Comparison of ENCODE assay signal across 7 mouse cellular contexts in genomic region chr11:115224889-115225288, GRCm38 (mm10). TPM values are rescaled to one million over a fixed set of nuclear protein-coding genes. Genes with fewer than 3 reads are reported as not detected.
DNase-seq lines count a peak whose midpoint lies in the region; ATAC-seq and TF ChIP-seq lines count a peak whose summit lies in the region.

No protein-coding gene starts in this region.

- 0 out of 2 replicates have a peak, but pooled peaks cover 5% of the 10 kb centered on the region for H3K27me3 ChIP-seq in liver, embryonic 12.5 days (replicated peaks)
- H3K27me3 ChIP-seq in MEL (ENCODE audit: control insufficient read depth in 1 of 2, insufficient read depth in 2 of 2, low read length in 2 of 2), result no peaks in the 10 kb centered on the region
- no peaks in the 10 kb centered on the region; the same call in 1 of the 2 replicates for H3K27me3 ChIP-seq in forebrain, embryonic 11.5 days (ENCODE audit: control insufficient read depth, insufficient read depth, low read length)
- H3K27me3 ChIP-seq in limb, embryonic 10.5 days (ENCODE audit: low read depth, poor library complexity, severe bottlenecking), result peaks cover 85% of the 10 kb centered on the region

- DNase-seq in liver (peak; percentile 67), MEL (ENCODE audit: low read depth, low spot score) (peak; percentile 66)
- DNase-seq in adrenal gland, postnatal 4 days (ENCODE audit: low spot score in 2 of 2), result peak; percentile 33 to 53
- DNase-seq in forebrain, embryonic 11.5 days (ENCODE audit: low spot score), result peak; percentile 84
- DNase-seq in limb, embryonic 10.5 days (ENCODE audit: low spot score), result peak; percentile 80
- DNase-seq in spleen, postnatal 4 days (ENCODE audit: low spot score in 2 of 2), result peak; percentile 54 to 87

- H3K9ac ChIP-seq in liver, embryonic 12.5 days, result no peak overlapping the region
- H3K9ac ChIP-seq in MEL (ENCODE audit: control insufficient read depth, low read depth, low read length, poor library complexity, severe bottlenecking), result no peak overlapping the region
- no peak overlapping the region for H3K9ac ChIP-seq in forebrain, embryonic 11.5 days (ENCODE audit: low read length)

- TF ChIP-seq RAD21 in MEL (IDR thresholded peaks at IDR 0.05; ENCODE audit: low read depth, low read length), result peak; percentile 28

- 45% methylated on average over 8 of the region's 8 CpGs for WGBS in liver, embryonic 12.5 days (ENCODE audit: insufficient replicate concordance)
- 41% methylated on average over 8 of the region's 8 CpGs for WGBS in forebrain, embryonic 11.5 days
- WGBS in limb, embryonic 10.5 days, result 45% methylated on average over 8 of the region's 8 CpGs

- H3K4me2 ChIP-seq in liver, embryonic 12.5 days, result no peak overlapping the region
- H3K4me2 ChIP-seq in forebrain, embryonic 11.5 days (ENCODE audit: low read depth, low read length, severe bottlenecking), result no peak overlapping the region

- no peak for ATAC-seq in liver, embryonic 12.5 days
- no peak for ATAC-seq in forebrain, embryonic 11.5 days (replicated peaks; ENCODE audit: low FRiP score)

- no peak overlapping the region for H3K27ac ChIP-seq in liver, embryonic 12.5 days
- no peak overlapping the region for H3K27ac ChIP-seq in MEL (ENCODE audit: control insufficient read depth, low read depth, low read length)
- H3K27ac ChIP-seq in forebrain, embryonic 11.5 days (ENCODE audit: low read depth, low read length), result no peak overlapping the region
- no peak overlapping the region for H3K27ac ChIP-seq in limb, embryonic 10.5 days

- peak; percentile 82 to 96 (median 83) for TF ChIP-seq CTCF in MEL (IDR thresholded peaks at IDR 0.05 in 2 of 3, conservative IDR thresholded peaks at IDR 0.05 in 1 of 3; ENCODE audit: control insufficient read depth in 1 of 3, insufficient read depth in 1 of 3, low read depth in 2 of 3, low read length in 3 of 3, poor library complexity in 1 of 3, severe bottlenecking in 1 of 3)

- H3K4me3 ChIP-seq in liver, embryonic 12.5 days, result no peak overlapping the region
- H3K4me3 ChIP-seq in MEL (ENCODE audit: control insufficient read depth in 1 of 2, insufficient read depth in 1 of 2, low read depth in 2 of 2, low read length in 2 of 2), result no peak overlapping the region
- no peak overlapping the region for H3K4me3 ChIP-seq in forebrain, embryonic 11.5 days (ENCODE audit: low read depth, low read length)
- H3K4me3 ChIP-seq in limb, embryonic 10.5 days, result no peak overlapping the region

- no peak for TF ChIP-seq EP300 in MEL (IDR thresholded peaks at IDR 0.05; ENCODE audit: low read depth in 1 of 2, low read length in 2 of 2)

- no peaks in the 10 kb centered on the region for H3K9me3 ChIP-seq in liver, embryonic 12.5 days (replicated peaks)
- H3K9me3 ChIP-seq in MEL (replicated peaks; ENCODE audit: insufficient read depth, low read length), result no peaks in the 10 kb centered on the region
- H3K9me3 ChIP-seq in forebrain, embryonic 11.5 days (ENCODE audit: control insufficient read depth, low read length), result no peaks in the 10 kb centered on the region
- no peaks in the 10 kb centered on the region for H3K9me3 ChIP-seq in limb, embryonic 10.5 days (replicated peaks)

- no peaks in the 10 kb centered on the region for H3K79me2 ChIP-seq in MEL (ENCODE audit: control insufficient read depth, insufficient read depth, low read length, poor library complexity)

- no peaks in the 10 kb centered on the region for H3K36me3 ChIP-seq in liver, embryonic 12.5 days
- 0 out of 4 replicates have a peak, but pooled peaks cover 0 to 2% of the 10 kb centered on the region in 2 experiments for H3K36me3 ChIP-seq in MEL (ENCODE audit: control insufficient read depth in 1 of 2, insufficient read depth in 2 of 2, low read length in 2 of 2)
- H3K36me3 ChIP-seq in forebrain, embryonic 11.5 days (ENCODE audit: control insufficient read depth, insufficient read depth, low read length), result no peaks in the 10 kb centered on the region
- no peaks in the 10 kb centered on the region for H3K36me3 ChIP-seq in limb, embryonic 10.5 days

- H3K4me1 ChIP-seq in liver, embryonic 12.5 days, result peaks cover 69% of the 10 kb centered on the region
- peaks cover 0 to 6% of the 10 kb centered on the region in 2 experiments; a peak in 2 of 4 replicates for H3K4me1 ChIP-seq in MEL (ENCODE audit: control insufficient read depth in 1 of 2, insufficient read depth in 2 of 2, low read length in 2 of 2)
- H3K4me1 ChIP-seq in forebrain, embryonic 11.5 days (replicated peaks; ENCODE audit: control insufficient read depth, insufficient read depth, low read length), result peaks cover 20% of the 10 kb centered on the region
- peaks cover 76% of the 10 kb centered on the region for H3K4me1 ChIP-seq in limb, embryonic 10.5 days

- TF ChIP-seq POLR2A in MEL (IDR thresholded peaks at IDR 0.05; ENCODE audit: control insufficient read depth in 1 of 2, insufficient read depth in 1 of 2, low read depth in 1 of 2, low read length in 2 of 2, poor library complexity in 1 of 2), result no peak

TF ChIP-seq in MEL, 35 proteins besides CTCF, POLR2A, EP300 and RAD21:
- TF ChIP-seq POLR2AphosphoS5 (IDR thresholded peaks at IDR 0.05; ENCODE audit: borderline replicate concordance, low read depth, low read length) (no peak), TAL1 (IDR thresholded peaks at IDR 0.05; ENCODE audit: low read length) (no peak), MAZ (IDR thresholded peaks at IDR 0.05; ENCODE audit: low read depth, low read length) (no peak), SMC3 (IDR thresholded peaks at IDR 0.05; ENCODE audit: low read depth, low read length) (peak; percentile 50)

RNA-seq across cellular contexts. Expression of gene Nat9, which starts 37.2 kb away (rescaled TPM):
- polyA plus RNA-seq in liver, embryonic 12.5 days (2016; fragmentation: Nextera tagmentation; extraction: Ambion mirVana), result 12.8 and 12.9 TPM in 2 replicates
- total RNA-seq in MEL (2012; rRNA removed), result 80.2 and 92.4 TPM in 2 replicates
- 10 to 100 TPM in 1 of 2 experiments, not detected in 1; 46.1 TPM for polyA plus RNA-seq in MEL (2012; ENCODE audit: insufficient read depth in 1 of 2, insufficient read length in 2 of 2, low read depth in 1 of 2, low replicate concordance in 2 of 2, missing spikeins in 1 of 2)
- total RNA-seq in adrenal gland, postnatal 4 days (2021), result 10 to 100 TPM; 21.6 to 22.1 TPM
- polyA plus RNA-seq in forebrain, embryonic 11.5 days (2014; fragmentation: Nextera tagmentation; extraction: Ambion mirVana), result 13.8 and 16.0 TPM in 2 replicates
- polyA plus RNA-seq in limb, embryonic 10.5 days (2016; fragmentation: Nextera tagmentation; extraction: Ambion mirVana), result 15.6 and 22.7 TPM in 2 replicates

RNA-seq across cellular contexts. Expression of gene Tmem104, which starts 37.6 kb away (rescaled TPM):
- polyA plus RNA-seq in liver, embryonic 12.5 days (2016; fragmentation: Nextera tagmentation; extraction: Ambion mirVana), result 7.5 and 8.1 TPM in 2 replicates
- total RNA-seq in MEL (2012; rRNA removed), result 23.4 and 24.8 TPM in 2 replicates
- 10 to 100 TPM in 1 of 2 experiments, not detected in 1; 21.9 TPM for polyA plus RNA-seq in MEL (2012; ENCODE audit: insufficient read depth in 1 of 2, insufficient read length in 2 of 2, low read depth in 1 of 2, low replicate concordance in 2 of 2, missing spikeins in 1 of 2)
- total RNA-seq in adrenal gland, postnatal 4 days (2021), result 10 to 100 TPM; 11.9 to 12.0 TPM
- 8.8 and 9.2 TPM in 2 replicates for polyA plus RNA-seq in forebrain, embryonic 11.5 days (2014; fragmentation: Nextera tagmentation; extraction: Ambion mirVana)
- polyA plus RNA-seq in limb, embryonic 10.5 days (2016; fragmentation: Nextera tagmentation; extraction: Ambion mirVana), result 9.1 and 9.8 TPM in 2 replicates

RNA-seq across cellular contexts. Expression of gene Grin2c, which starts 42.2 kb away (rescaled TPM):
- polyA plus RNA-seq in liver, embryonic 12.5 days (2016; fragmentation: Nextera tagmentation; extraction: Ambion mirVana), result 0.51 and 0.62 TPM in 2 replicates
- not detected in 2 replicates for total RNA-seq in MEL (2012; rRNA removed)
- not detected for polyA plus RNA-seq in MEL (2012; ENCODE audit: insufficient read depth in 1 of 2, insufficient read length in 2 of 2, low read depth in 1 of 2, low replicate concordance in 2 of 2, missing spikeins in 1 of 2)
- 1 to 10 TPM; 1.8 to 2.0 TPM for total RNA-seq in adrenal gland, postnatal 4 days (2021)
- polyA plus RNA-seq in forebrain, embryonic 11.5 days (2014; fragmentation: Nextera tagmentation; extraction: Ambion mirVana), result 0.12 TPM in 1 of 2 replicates, not detected in the other
- 0.11 and 0.34 TPM in 2 replicates for polyA plus RNA-seq in limb, embryonic 10.5 days (2016; fragmentation: Nextera tagmentation; extraction: Ambion mirVana)

RNA-seq across cellular contexts. Expression of gene Fdxr, which starts 52.0 kb away (rescaled TPM):
- 17.1 and 17.8 TPM in 2 replicates for polyA plus RNA-seq in liver, embryonic 12.5 days (2016; fragmentation: Nextera tagmentation; extraction: Ambion mirVana)
- total RNA-seq in MEL (2012; rRNA removed), result 37.2 and 37.7 TPM in 2 replicates
- 10 to 100 TPM in 1 of 2 experiments, not detected in 1; 32.7 TPM for polyA plus RNA-seq in MEL (2012; ENCODE audit: insufficient read depth in 1 of 2, insufficient read length in 2 of 2, low read depth in 1 of 2, low replicate concordance in 2 of 2, missing spikeins in 1 of 2)
- 100 to 1,000 TPM; 608 to 629 TPM for total RNA-seq in adrenal gland, postnatal 4 days (2021)
- polyA plus RNA-seq in forebrain, embryonic 11.5 days (2014; fragmentation: Nextera tagmentation; extraction: Ambion mirVana), result 13.8 and 15.6 TPM in 2 replicates
- 18.2 and 19.3 TPM in 2 replicates for polyA plus RNA-seq in limb, embryonic 10.5 days (2016; fragmentation: Nextera tagmentation; extraction: Ambion mirVana)
